Mouse (Mus musculus) kidney, postnatal 10 days (tissue): ENCODE data around the gene Dohh.

Experiments
- DNase-seq: peaks from one replicate; pipeline ENCODE4 v3.0.0; 2021; ENCODE audit warnings: mixed read lengths

The Dohh gene

DNA sequence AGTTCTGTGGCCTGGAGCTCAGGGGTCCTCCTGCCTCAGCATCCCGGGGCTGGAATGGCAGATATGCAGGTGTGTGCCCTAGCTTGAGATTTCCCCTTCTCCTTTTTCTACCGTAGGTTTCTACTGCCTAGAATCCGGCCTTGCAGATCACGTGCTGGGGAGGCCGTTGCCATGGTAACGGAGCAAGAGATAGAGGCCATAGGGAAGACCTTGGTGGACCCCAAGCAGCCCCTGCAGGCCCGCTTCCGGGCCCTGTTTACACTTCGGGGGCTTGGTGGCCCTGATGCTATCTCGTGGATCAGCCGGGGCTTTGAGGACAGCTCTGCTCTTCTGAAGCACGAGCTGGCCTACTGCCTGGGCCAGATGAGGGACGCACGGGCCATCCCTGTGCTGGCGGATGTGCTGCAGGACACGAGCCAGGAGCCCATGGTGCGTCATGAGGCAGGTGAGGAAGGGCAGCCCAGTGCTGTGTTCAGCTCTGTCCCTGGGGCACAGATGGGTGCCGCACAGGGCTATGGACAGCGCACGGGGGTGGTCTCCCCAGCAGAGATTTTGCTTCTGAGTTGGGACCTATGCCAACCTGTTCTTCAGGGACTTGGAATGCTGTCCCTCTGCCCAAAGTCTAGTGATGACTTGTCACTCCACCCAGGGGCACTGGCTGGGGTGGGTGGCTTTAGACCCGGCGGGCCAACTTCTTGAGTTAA is 1.5 kb downstream of the Dohh start:
- no peak for DNase-seq

DNA sequence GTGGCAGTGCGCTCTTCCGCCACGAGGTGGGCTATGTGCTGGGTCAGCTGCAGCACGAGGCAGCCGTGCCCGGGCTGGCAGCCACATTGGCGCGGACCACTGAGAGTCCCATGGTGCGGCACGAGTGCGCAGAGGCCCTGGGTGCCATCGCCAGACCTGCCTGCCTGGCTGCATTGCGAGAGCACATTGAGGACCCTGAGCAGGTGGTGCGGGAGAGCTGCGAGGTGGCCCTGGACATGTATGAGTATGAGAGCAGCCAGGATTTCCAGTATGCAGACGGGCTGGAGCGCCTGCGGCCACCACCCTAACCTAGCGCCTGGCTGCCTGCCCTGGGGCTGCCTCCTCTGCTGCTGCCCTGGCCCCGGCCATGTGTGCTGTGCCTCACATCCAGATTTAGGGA is 3.5 kb downstream of the Dohh start:
- no peak for DNase-seq

DNA sequence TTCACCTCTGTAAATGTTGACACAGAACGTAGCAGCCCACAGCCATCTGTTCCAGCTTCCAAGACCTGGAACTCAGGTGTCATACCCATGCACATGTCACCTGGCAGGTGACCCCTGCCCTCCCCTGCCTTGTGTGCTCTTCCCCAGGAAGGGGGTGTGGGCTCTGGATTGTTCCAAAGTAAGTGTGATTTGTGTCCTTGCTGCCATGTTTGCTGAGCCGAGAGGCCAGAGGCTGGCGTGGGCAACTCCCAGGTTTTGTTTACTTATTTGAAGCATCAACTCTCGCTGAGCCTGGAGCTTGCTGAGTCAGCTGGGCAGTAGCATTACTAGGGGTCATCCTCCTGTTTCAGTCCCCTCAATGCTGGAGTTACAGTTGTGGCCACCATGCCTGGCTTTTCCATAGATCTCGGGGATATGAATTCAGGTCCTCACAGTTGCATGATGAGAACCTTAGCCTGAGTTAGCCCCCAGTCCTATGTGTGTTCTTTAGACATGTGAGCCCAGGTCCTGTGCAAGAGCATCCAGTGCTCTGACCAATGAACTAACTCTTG is 4.4 kb downstream of the Dohh start, which contains the start of gene Gm48552:
Gene Gm48552 (plus strand): TSS at position 501 of the 551 bp plus-strand sequence.
- DNase-seq = no peak

DNA sequence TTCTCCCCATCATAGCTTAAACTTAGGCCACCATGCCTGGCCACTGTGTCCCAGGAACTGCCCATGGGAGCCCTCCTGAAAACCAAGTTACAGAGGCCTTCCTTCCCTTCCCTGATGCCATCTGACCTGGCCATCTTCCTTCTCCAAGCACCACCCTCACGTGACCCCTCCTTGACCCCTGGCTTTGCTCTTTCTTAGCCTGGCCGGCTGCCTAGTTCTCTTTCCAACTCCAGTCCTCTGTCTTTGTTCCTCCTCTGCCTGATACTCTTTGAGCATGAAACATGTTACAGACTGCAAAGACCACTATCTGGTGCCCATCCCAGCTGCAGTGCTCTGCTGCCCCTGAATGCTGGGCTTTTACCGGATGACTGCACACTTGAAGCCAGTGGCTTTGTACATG is 5.1 kb downstream of the Dohh start:
- peak; percentile 73 for DNase-seq

DNA sequence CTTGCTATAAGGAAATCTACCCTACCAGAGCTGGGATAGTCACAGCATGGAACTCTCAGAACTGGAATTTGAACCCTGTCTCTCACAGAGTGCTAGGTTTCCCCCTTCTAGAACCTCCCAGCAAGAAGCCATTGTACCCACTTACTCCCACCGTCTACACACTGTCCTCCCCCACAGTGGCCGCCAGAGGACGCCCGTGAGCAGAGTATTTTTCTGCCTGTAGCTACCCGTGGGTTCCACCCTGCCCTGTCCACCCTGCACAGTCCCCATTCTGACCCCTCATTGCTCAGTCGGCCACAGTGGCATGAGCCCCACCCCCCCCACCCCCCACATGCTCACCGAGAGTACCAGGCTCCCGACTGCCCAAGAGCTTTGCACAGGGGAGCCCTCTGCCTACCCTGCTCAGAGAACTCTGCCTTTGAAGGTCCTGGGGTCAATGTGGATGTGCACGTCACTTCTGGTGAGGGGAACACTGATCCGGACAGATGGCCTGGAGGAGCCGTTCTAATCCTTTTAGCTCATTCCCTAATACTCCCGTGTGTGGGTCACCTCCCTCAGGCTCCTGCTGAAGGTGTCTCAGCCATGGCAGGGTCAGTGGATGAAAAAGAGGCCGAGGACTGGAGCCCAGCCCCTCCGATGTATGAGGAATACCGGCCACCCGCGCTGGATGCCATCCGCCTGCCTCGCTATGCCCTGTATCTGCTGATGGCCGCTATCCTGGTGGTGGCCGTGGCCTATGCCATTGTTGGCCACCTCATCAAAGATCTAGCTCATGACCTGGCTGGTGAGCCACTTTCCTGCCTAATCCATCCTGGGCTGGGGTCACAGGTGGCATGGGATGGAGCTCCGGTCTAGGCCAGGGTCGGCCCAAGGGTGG is 5.8 kb downstream of the Dohh start:
- peak; percentile 86 for DNase-seq

DNA sequence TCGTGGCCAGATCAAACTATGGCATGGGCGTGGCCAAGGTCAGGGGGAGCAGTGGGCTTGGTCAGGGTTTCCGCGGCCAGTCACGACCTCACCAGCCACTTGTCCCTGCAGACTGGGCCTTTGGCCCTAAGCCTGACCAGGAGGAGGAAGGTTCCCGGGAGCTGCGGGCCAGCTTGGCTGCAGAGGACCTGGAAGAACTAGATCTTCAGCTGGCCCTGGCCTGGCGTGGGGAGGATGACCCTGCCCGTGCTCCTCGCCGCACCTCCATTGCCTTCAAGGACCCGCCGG is 6.4 kb downstream of the Dohh start:
- DNase-seq = no peak

DNA sequence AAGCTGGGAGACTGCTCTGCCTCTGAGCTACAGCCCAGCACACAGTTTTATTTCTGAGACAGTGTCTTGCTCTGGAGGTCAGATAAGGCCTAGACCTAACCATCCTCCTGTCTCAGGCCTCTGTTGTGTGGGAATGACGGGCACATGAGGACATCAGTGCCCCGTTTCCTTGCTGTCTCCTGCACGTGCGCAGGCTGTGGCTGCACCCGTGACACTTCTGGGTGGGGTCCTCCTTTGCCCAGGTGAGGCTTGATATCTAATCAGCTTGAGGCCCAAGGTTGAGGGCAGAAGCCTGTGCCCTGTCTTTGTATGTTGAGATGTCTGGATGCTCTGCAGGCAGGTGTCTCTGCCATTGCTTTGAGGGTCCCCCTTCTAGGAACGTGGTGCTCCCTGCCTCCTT is 8.0 kb downstream of the Dohh start:
- DNase-seq = no peak

DNA sequence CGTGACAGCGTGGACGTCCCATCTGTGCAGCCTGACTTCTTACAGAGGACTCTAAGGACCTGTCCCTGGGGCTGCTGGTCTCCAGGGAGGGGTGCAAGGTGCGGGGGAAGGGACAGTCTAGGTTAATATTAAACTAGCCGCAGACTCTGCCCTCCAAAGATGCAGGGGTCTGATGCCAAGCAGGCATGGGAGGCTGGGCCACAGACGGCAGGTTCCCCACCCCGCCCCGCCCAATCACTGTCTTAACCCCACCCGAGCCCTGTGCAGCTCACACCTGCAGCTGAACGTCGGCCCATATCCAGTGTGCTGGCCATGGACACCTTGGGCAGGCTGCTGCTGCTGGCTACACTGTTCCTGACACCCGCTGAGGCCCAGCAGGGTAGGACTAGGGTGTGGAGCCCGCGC is 8.6 kb downstream of the Dohh start, which contains the start of gene Smim24:
Gene Smim24 (plus strand): TSS at position 271 of the 405 bp plus-strand sequence.
- DNase-seq = peak; percentile 70

DNA sequence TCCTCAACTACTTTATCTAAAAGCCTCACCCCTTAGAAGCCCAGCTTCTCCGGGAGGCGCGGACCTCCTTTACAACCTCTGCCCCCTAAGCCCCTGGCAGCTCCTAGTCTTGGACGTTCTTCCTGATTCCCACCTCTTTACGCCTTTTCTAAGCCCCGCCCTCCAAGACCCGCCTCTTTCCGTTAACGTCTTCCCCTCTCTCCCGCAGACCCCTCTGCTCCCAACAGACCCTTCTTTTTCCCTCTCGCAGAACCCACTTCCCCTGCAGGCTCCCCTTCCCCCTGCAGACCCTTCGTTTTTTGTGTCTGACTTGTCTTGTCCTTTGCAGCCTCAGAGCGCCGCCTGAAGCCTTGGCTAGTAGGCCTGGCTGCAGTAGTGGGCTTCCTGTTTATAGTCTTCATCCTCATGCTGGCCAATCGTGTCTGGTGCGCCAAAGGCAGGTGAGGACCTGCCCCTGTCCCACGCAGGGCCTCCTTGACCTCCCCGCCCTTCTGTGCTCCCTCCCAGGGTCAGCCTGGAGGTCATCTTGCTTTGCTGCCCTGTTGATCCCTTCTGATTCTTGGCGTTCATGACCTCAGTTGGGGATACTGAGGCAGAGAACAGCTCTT is 9.3 kb downstream of the Dohh start:
- DNase-seq = peak; percentile 74

DNA sequence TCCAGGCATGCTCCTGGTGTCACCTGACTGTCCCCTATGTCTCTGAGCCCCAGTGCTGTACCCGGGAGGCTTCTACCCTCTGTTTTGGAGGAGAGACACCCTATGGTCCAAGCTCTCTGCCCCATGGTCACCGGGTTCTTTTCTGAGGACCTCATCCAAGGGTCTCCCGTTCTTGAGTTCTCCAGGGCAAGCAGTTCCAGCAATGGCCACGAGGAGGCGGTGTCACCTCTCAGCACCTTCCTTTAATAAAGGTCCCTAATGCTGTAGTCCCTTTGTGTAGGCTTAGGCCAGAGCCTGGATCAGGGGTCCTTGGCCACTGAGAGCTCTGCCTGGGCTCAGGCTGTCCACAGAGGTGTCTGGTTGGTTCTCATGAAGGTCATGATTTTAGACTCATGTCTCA is 10.9 kb downstream of the Dohh start:
- DNase-seq = peak; percentile 88

DNA sequence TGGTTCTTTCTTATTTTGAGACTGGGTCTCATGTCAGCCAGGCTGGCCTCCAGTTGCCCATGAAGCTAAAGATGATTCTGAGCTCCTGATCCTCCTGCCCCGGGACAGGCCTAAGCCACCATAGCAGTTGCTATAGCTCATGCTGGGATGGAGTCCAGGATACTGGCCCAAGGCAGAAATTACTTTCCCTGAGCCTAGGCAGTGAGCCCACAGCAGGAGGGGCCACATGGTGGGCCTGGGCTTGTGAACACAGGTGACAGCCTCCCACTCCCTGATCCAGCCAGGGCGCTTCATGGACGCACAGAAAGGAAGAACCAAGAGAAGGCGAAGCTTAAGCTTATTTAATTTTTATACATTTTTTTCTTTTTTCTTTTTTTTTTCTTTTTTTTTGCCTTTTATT is 11.6 kb downstream of the Dohh start:
- no peak for DNase-seq

DNA sequence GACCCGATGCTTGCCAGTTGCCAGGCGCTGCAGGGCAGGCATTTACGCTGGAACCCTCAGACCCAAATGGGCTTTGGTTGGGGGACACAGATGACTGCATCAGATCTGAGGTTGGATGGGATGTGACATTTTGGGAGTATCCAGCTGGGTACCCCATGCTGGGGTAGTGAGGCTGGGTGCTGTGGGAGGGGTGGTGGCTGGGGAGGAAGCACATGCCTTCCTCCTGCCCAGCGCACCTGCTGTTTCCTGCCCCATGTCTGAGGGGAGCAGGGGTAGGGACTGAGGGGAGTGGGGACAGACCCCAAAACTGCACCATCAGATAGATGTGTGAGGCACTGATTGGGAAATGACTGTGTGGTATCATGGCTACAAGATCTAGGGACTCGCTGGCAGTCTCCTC is 12.5 kb downstream of the Dohh start:
- no peak for DNase-seq

DNA sequence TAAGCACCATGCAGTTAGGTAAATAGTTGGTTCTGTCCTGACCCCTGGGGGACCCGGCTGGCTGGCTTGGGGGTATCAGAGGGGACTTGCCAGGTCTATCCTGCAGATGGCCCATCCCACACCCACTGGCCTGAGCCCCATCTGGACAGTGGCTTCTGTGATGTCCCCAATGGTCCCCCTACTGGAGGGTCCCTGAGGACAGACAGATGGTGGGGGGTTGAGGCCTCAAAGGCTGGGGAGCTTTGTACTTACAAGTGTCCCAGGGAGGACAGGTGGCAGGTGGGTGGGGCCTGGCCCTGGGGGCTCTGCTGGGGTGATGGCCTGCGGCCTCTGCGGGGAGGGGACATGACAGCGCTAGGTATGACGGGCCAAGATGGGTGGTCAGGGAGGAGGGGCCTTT is 15.1 kb downstream of the Dohh start:
- DNase-seq = no peak

DNA sequence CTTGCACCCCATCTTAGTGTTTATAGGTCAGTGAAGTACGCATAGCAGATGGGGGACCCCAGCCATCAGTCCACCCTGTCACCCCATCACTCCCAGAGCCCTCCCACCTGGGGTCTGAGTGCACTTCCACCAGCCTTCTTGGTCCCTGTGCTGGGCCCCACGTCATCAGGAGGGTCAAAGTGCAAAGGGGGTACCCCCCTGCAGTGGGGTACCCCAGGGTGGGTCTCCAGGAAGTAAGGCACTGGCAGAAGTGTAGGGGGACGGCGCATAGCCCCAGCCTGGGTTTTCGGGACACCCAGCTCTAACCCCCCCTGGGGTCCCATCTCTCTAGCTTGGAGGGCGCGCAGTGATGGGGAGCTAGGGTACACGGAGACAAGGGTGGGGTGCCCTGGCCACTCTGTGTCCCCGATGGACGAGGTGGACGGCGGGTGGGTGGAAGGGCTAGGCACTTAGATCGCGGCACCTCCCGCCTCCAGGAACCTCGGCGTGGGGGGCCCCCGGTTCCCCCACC is 15.6 kb downstream of the Dohh start:
- no peak for DNase-seq

DNA sequence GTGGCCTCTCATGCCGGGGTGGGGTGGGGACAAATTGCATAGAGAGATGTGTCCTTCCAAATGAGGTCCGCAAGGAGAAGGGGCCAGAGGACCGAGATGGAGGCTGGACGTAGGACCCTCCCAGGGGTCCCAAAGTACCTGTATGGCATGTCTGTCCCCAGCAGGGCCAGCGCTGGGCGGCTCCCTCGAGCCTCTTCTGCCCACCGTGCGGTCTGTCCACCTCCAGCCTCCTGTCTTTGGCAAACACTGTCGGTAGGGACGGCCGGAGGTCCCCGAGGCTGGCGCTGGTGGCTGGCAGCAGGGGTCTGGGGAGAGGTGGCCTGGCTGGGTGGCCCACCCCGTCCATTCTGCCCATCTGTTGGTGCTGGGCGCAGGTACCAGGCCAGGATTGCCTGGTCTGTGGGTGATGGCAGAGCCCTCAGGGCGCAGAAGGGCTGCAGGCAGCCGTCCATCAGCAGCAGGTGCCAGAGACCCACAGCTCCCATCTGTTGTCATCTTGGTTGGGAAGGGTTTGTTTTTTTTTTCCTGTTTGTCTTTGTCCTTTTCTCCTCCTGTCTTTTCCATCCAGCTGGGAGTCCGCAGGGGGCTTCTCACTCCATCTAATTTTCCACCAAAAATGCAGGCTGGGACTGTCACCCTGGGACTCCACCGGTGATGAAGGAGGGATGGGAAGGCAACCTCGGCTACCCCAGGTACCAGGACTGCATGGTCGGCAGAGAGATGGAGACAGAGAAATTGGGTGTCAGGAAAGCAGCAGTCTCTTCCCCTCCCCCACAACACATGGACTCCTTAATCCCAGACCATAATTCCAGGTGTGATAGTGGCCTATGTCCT is 16.4 kb downstream of the Dohh start:
- DNase-seq = peak; percentile 33

DNA sequence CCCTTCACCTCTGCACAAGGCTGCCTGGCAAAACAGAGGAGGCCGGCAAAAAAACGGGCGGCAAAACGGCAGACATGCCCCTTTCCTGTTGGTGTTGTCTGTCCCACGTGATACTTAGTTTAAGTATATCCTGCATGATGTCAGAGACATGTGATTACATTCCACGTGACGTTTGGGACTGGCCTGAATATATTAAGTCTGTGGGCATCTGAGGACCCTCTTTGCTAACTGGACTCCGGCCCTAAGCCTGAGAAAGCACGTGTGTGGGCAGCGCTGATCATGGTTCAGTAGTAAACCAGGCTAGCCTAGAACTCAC is 16.9 kb downstream of the Dohh start:
- DNase-seq = peak; percentile 45

DNA sequence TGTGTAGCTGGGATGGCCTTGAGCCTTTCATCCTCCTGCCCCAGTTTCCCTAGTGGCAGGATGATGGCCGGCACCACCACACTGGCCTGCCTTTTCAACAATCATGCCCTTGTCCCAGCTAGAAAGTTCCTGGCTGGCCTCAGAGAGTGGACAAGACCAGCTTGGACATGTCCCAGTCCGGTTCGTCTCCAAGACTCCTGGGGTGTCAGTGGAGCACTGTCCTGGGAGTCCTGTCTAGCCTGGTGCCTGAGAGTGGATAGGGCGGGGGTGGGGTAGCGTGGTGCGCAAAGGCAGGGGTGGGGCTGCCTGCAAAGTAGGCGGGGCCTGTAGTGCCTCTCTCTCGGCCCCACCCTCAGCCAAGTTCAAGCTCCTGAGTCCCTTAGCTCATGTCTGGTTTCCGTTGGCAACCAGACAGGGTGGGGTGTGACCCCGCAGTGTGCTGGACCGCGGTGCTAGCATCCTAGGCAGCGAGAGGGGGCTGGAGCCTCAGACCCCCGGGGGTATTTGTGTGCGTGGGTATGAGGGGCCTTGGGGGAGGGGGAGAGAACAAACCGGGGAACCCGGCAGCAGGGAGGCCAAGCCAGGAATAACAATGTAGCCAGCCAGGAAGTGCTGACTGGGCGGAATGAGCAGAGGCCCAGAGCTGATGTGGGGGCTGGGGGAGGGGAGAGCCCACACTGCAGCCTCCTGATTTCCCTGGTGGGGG is 17.4 kb downstream of the Dohh start:
- peak; percentile 91 for DNase-seq

DNA sequence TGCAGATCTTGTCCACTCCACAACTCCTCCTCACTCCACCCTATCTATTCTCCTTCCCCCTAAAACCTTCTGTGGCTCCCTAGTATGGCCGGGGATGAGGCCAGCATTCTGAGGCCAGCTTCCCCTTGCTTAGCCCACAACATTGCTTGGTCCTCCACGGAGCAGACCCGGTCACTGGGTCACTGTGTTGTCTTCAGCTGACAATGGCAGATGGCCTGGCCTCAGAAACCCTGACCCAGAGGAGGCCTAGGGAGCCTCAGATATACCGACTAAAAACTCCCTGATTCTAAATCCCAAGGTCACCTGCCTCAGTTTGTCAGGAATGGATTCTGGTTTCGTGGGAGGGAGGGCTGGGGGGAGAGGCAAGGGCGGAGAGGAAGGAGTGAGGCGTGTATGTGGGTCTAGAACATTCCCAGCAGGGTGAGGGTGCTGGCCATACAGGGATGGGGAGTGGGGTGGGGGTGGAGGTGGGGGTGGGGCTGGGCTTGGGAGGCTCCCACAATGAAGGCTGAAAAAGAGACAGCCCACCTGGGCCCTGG is 18.1 kb downstream of the Dohh start:
- no peak for DNase-seq

DNA sequence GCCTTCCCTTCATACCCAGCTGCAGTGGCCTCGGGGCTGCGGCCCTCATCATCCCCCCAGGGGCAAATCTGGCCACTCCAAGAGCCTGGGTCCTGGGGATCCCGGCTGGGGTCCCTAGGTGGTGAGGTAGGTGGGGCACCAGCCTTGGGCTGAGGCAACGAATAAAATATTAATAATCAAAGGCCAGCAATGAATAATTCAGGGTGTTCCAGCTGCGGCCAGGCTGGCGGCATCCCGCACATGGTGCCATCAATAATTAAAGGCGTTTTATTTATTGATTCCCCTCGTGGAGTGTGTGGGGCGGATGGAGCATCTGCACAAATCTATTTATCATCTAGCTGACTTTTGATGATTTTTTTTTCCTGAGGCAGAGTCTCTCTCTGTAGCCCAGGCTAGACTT is 19.3 kb downstream of the Dohh start:
- no peak for DNase-seq

DNA sequence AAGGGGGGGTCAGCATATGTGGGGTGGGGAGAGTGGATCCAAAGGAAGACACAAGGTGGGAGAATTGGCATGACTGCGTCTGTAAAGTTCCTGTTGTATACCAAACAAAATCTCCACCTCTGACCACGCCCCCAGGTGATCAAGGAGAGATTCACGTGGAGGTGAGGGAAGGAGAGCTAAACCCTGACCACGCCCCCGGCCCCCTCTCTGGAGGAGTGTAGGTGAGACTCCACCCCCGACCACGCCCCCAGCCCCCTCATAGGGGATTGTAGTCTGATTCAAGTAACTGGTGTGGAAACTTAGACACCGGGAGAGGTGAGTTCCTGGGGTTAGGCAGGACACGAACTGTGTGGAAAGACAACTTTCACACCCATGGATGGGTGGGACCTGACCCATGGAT is 19.9 kb downstream of the Dohh start:
- DNase-seq = peak; percentile 67

DNA sequence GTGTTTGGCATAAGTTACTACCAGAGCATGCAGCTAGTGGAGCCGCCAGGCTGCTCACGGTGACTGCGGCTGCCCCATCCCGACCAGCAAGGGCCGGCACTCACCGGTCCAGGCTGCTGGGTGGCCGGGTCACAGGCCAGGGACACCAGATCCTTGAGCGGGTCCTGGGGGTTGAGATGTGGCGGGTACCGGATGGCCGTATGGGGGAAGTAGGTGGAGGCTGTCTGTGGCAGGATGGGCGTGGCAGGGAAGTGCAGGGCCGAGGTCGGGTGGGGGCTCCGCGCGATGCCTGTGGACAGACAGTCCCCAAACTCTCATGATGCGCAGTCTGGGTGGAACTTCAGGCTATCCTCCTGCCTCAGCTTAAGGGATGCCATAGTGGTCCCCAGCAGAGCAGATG is 20.5 kb downstream of the Dohh start:
- DNase-seq = peak; percentile 68
